Mouse (Mus musculus) embryonic fibroblast, embryonic 13.5 days (primary cell): Measurements from ENCODE around the gene Ostf1. TPM values are rescaled to one million over a fixed set of nuclear protein-coding genes. Genes with fewer than 3 reads are reported as not detected.

ENCODE experiments used
- H3K27ac ChIP-seq: 2 replicates; pipeline ENCODE4 v1.5.1; 2012; ENCODE audit warnings: low read length, control low read depth, inconsistent platforms; ENCODE audit not compliant: insufficient read depth
- H3K4me1 ChIP-seq: 2 replicates; pipeline ENCODE4 v1.6.1; 2011; ENCODE audit warnings: low read length; ENCODE audit not compliant: control insufficient read depth, insufficient read depth
- H3K4me3 ChIP-seq: 2 replicates; pipeline ENCODE4 v1.5.1; 2011; ENCODE audit warnings: mild to moderate bottlenecking, control low read depth, low read length; ENCODE audit not compliant: insufficient read depth
- CTCF ChIP-seq: IDR thresholded peaks from 2 replicates; pipeline ENCODE4 v1.5.1; 2011; ENCODE audit warnings: mild to moderate bottlenecking, control low read depth, low read length, moderate library complexity, borderline replicate concordance; ENCODE audit not compliant: insufficient read depth
- POLR2A ChIP-seq: IDR thresholded peaks from 2 replicates; pipeline ENCODE4 v1.6.1; 2011; ENCODE audit warnings: low read depth, mild to moderate bottlenecking, control low read depth, low read length, moderate library complexity
- polyA plus RNA-seq: library from polyadenylated mRNA; stranded (reverse); fragments of >200 nt; gene quantifications from 2 replicates; pipeline ENCODE4 v1.2.4, GENCODE M21; 2011; ENCODE audit warnings: low read depth; ENCODE audit not compliant: missing spikeins, insufficient read length

Gene Ostf1
- polyA plus RNA-seq, 1 experiment = 109 TPM

GRCm38 (mm10) chr19:18658473-18658872 lies 26.9 kb upstream of the Ostf1 start:
- Histone ChIP-seq H3K27ac (no peak overlapping the region), H3K4me1 (no peaks in the 10 kb centered on the region), H3K4me3 (no peak overlapping the region)
- TF ChIP-seq POLR2A = no peak
- TF ChIP-seq CTCF = no peak

- Histone ChIP-seq H3K4me3 (no peak overlapping the region), H3K27ac (no peak overlapping the region), H3K4me1 (no peaks in the 10 kb centered on the region)
- TF ChIP-seq POLR2A (no peak), CTCF (no peak)
These were observed 24.4 kb upstream of the Ostf1 start for GRCm38 (mm10) chr19:18655999-18656398.

GRCm38 (mm10) chr19:18654984-18655383 lies 23.4 kb upstream of the Ostf1 start:
- TF ChIP-seq CTCF = no peak
- no peak for TF ChIP-seq POLR2A
- Histone ChIP-seq H3K4me1 (no peaks in the 10 kb centered on the region), H3K4me3 (no peak overlapping the region), H3K27ac (no peak overlapping the region)

GRCm38 (mm10) chr19:18654330-18654729 lies 22.7 kb upstream of the Ostf1 start:
- H3K4me3 ChIP-seq = no peak overlapping the region
- H3K4me1 ChIP-seq = no peaks in the 10 kb centered on the region
- TF ChIP-seq POLR2A (no peak), CTCF (no peak)
- H3K27ac ChIP-seq = no peak overlapping the region

GRCm38 (mm10) chr19:18653058-18653457 lies 21.4 kb upstream of the Ostf1 start:
- Histone ChIP-seq H3K4me3 (no peak overlapping the region), H3K27ac (no peak overlapping the region), H3K4me1 (no peaks in the 10 kb centered on the region)
- TF ChIP-seq CTCF (no peak), POLR2A (no peak)

GRCm38 (mm10) chr19:18652592-18652991 lies 21.0 kb upstream of the Ostf1 start:
- Histone ChIP-seq H3K4me1 (no peaks in the 10 kb centered on the region), H3K27ac (no peak overlapping the region), H3K4me3 (no peak overlapping the region)
- TF ChIP-seq CTCF (no peak), POLR2A (no peak)

GRCm38 (mm10) chr19:18650473-18650872 lies 18.9 kb upstream of the Ostf1 start:
- no peak for TF ChIP-seq POLR2A
- TF ChIP-seq CTCF = no peak
- no peak overlapping the region for H3K27ac ChIP-seq
- H3K4me3 ChIP-seq = no peak overlapping the region
- 0 out of 2 replicates have a peak, but pooled peaks cover 3% of the 10 kb centered on the region for H3K4me1 ChIP-seq

GRCm38 (mm10) chr19:18649955-18650354 lies 18.3 kb upstream of the Ostf1 start:
- Histone ChIP-seq H3K4me1 (0 out of 2 replicates have a peak, but pooled peaks cover 3% of the 10 kb centered on the region), H3K4me3 (no peak overlapping the region), H3K27ac (no peak overlapping the region)
- TF ChIP-seq CTCF = no peak
- no peak for TF ChIP-seq POLR2A

- H3K27ac ChIP-seq = no peak overlapping the region
- TF ChIP-seq CTCF = no peak
- no peak overlapping the region for H3K4me3 ChIP-seq
- H3K4me1 ChIP-seq = 0 out of 2 replicates have a peak, but pooled peaks cover 3% of the 10 kb centered on the region
These were observed 16.9 kb upstream of the Ostf1 start for GRCm38 (mm10) chr19:18648558-18648945.

GRCm38 (mm10) chr19:18647775-18648557 lies 16.3 kb upstream of the Ostf1 start:
- Histone ChIP-seq H3K4me3 (no peak overlapping the region), H3K27ac (no peak overlapping the region), H3K4me1 (0 out of 2 replicates have a peak, but pooled peaks cover 3% of the 10 kb centered on the region)
- TF ChIP-seq CTCF (no peak), POLR2A (no peak)

- peak overlapping the region; percentile 14; the same call in 1 of the 2 replicates for H3K27ac ChIP-seq
- no peak overlapping the region for H3K4me3 ChIP-seq
- no peak for TF ChIP-seq POLR2A
- no peak for TF ChIP-seq CTCF
- H3K4me1 ChIP-seq = 0 out of 2 replicates have a peak, but pooled peaks cover 3% of the 10 kb centered on the region
These were observed 15.3 kb upstream of the Ostf1 start for GRCm38 (mm10) chr19:18646853-18647420.
